Mouse (Mus musculus): Measurements from ENCODE around the gene Ccnyl1.

Gene Ccnyl1

DNA sequence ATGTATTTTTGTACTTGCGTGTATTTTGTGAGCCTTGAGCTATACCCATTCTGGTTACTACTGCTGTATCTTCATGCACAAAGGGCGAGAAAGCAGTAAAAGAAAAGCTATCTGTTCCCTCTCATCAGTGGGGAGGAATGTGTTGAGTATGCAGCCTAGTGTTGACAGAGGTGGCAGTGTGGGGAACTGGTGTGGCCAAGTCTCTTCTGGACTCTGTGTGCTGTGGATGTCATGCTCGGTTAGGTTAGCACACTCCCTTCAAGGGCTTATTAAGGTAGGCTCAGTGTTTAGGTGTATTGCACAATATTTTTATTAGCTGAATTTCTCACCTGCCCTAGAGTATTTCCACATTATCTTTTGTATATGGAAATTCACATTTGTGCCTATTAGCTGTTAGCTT, 11.5 kb downstream of the Ccnyl1 start:
- DNase-seq (ENCODE audit: low spot score) = no peak

DNA sequence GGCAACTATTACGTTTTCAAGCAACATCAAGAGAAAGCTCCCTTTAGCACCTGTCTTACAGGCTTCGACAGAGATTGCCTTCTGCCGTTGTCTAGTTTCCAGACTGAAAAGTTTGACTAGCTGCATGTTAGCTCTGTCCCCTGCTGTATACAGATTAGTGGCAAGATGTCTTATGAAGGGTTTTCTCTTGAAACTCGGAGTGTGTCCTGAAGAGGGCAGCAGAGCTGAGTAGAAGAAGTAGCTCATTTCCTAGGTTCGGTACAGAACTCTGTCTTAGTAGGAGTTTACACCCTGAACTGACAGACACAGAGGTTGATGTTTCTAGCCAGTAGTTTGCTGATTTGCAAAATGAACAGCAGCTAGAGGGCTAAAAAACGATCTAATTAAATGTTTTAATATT, 15.0 kb downstream of the Ccnyl1 start:
- peak; percentile 45 for DNase-seq (ENCODE audit: low spot score)

DNA sequence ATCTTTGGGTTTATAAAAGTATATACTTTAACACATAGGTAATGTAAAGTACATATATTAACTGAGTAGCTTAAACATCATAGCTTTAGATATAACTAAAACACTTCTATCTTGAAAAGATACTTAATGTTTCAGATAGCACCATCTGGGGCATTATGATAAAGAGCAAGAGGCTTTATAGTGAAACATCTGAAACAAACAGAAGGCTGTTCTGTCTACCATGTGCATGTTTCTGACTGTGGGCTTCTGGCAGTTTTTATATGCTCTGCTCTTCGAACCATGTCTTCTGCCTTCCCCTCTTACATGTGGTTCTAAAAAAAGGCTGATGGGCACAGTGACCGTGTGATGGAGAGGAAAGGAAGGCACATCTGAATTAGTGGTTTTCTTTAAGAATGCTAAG, 16.4 kb downstream of the Ccnyl1 start:
- DNase-seq (ENCODE audit: low spot score) = no peak

DNA sequence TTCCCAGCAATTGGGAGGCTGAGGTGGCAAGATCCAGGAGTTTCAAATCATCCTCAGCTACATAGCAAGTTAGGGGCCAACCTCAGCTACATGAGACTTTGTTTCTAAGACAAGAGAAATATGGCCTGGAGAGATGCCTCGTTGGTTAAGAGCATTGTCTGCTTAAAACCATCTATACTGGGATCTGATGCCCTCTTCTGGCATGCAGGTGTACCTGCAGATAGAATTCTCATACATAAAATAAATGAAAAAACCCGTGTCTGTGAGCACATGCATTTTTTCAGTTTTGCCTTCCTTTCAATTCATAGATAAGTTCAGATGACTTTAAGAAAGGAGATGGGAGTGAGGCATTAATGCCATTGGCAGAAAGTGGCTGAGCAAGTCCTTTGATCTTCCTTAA, 19.6 kb downstream of the Ccnyl1 start:
- DNase-seq (ENCODE audit: low spot score) = no peak

DNA sequence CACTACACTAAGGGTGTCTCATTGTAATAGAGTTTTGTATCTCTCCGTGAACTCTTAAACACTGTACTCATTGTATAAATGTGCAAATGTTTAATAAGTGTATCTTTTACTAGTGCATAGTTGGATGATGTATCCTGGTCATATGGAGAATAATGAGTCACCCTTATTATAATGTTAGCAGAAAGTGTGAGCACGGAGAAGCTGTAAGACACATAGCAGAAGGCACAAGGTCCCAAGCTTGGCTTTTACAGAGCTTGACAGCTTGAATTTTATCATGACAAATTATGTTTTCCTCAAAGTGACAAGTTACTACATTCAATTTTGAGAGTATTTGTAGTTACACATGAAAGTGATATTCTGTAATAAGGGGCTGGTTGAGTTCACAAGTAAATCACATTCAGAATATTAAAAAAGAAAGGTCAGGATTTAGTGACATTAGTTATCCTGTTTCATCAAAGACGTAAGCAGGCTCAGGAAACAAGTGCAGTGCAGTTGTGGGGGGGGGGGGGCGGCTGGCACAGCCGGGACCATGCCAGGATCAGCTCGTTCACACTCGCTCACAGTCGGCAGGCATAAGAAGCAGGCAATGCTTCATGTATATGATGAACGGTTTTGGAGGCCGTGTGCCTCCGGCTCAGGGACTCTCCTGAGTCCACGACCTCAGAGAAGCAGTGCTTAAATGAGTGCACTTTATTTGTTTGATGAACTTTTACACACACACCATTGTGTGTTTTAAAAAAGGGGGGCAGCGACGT, 21.9 kb downstream of the Ccnyl1 start:
- no peak for DNase-seq (ENCODE audit: low spot score)

DNA sequence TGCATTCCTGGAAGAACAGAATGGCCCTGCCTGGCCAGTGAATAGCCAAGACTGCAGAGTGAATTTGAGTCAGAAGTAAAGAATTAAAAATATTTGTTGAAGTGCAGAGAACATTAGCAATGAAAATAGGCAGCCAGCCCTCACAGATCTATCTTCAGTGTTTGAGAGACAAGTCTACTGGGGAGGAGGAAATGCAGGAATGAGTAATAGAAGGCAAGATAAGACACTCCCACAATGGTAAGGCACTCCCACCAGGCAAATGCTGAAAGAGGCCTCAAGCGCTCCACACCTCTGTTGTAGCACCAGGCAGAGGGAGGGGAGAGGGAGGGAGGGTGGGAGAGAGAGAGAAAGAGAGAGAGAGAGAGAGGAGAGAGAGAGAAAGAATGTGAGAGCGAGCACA, 25.2 kb downstream of the Ccnyl1 start:
- no peak for DNase-seq (ENCODE audit: low spot score)

DNA sequence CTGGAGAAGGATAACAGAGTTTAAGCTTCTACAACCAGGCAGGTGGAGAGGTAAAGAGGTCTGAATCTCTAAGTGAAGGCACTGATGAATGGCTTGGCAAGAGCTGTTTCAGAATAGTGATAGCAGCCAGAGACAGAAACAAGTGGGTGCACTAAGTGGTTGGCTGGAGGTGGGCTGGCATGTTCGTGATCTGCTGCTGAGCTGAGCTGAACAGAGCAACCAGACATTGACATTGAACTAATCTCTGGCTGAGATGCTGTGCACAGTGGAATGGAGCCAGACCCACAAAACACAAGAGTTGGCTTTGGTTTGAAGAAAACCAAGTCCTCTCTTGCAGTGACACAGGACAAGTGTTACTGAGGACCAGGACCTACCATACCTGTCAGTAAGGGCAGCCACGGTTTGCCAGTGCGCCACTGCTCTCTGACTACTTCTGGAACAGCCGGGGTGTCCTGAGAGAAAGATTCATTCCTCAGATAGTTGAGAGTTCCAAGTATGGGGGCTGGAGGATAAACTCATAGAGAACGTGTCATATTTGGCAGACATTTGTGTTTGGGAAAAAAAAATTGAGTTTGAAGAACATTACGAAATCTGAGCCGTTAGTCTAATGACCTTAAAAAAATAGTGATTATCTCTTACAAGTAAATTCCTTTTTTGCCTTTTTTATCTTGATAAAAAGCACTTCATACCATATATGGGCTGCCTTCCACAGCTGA, 26.5 kb downstream of the Ccnyl1 start:
- DNase-seq (ENCODE audit: low spot score) = no peak

GRCm38 (mm10) chr1:64717504-64717903, 27.2 kb downstream of the Ccnyl1 start:
- DNase-seq (ENCODE audit: low spot score) = no peak

- DNase-seq (ENCODE audit: low spot score) = no peak
Observed at GRCm38 (mm10) chr1:64721034-64721587, 30.9 kb downstream of the Ccnyl1 start.

- DNase-seq (ENCODE audit: low spot score) = no peak
Observed at GRCm38 (mm10) chr1:64730046-64730445, 39.8 kb downstream of the Ccnyl1 start.

GRCm38 (mm10) chr1:64731341-64732020, 41.2 kb downstream of the Ccnyl1 start:
- no peak for DNase-seq (ENCODE audit: low spot score)

DNA sequence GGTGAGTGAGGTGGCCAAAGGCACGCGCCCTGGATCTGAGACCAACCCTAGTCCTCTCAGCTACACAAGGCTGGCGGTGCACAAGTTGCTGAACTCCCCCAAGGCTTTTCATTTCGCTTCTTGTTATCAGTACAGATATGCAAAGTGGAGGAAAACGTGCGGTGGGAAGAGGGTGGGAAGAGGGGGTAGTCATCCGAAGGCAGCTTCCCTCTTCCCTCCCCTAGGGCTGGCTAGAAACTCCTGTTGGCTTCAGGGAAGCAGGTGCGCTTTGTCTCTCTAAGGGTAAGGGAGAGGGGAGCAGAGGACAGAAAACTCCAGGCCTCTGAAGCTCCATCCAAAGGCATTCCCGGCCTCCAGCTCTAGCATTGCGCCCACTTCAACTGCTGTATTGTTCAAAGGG, 41.9 kb downstream of the Ccnyl1 start:
- DNase-seq (ENCODE audit: low spot score) = no peak

DNA sequence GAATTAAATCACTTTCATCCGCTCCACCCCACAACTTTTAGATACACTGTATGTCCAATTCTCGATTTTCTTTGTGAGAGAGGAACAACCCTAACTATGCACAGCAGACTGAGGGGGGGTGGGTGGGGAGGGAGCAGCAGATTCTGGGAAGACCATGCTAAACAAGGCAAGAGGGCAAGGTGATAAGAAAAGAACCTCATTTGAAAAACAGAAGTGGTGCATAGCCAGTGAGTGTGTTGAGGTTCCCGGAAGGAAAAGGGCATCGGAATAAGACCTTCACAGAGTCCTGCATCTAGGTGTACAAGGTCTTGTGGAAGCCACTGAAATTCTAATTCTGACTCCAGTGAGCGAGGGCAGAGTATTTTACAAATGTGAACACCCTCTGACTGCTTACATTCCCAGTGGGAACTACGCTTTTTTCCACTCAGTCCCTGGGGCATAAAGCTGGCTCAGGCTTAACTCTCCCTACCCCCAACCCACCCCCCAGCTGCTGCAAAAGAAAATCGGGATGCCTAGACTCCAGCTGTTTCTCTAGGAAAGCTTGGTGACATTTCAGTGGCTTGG, 42.5 kb downstream of the Ccnyl1 start:
- no peak for DNase-seq (ENCODE audit: low spot score)

GRCm38 (mm10) chr1:64733453-64734245, 43.4 kb downstream of the Ccnyl1 start:
- no peak for DNase-seq (ENCODE audit: low spot score)

GRCm38 (mm10) chr1:64734771-64735750, 44.8 kb downstream of the Ccnyl1 start:
- no peak for DNase-seq (ENCODE audit: low spot score)

DNA sequence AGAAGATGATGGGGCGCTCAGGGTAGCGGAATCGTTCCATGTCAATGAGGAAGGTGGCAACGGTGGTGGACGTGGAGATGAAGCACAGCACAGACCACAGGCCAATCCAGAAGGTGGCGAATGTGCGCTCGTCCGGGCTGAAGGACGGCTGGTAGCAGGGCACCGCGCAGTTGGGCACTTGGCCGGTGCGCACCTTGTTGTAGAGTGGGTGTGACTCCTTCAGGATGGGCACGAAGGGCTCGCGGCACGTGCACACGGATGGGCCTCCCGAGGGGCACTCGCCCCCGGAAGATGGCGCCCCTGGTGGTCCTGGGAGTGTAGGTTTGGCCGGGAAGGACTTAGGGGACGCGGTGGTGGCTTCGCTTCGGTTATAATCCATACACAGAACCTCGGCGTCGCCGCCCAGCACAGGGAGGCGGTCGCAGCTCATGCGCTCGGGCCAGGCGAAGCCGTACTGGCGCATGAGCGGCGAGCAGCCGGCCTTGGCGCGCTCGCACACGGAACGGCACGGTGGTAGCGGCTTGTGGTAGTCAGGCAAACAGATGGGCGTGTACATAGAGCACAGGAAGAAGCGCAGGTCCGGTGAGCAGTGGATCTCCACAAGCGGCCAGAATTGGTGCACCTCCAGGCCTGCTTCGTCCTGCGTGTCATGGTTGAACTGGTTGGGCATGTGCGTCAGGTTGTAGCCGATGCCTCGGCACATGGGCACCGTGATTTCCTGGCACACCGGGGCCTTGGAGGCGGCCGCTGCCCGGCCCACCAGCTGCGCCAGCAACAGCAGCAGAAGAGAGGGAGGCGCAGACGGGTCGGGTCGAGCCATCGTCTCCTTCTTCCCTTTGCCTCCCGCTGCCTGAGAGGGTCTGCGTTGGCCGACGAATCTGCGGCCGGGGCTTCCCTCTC, 45.8 kb downstream of the Ccnyl1 start:
- no peak for DNase-seq (ENCODE audit: low spot score)

DNA sequence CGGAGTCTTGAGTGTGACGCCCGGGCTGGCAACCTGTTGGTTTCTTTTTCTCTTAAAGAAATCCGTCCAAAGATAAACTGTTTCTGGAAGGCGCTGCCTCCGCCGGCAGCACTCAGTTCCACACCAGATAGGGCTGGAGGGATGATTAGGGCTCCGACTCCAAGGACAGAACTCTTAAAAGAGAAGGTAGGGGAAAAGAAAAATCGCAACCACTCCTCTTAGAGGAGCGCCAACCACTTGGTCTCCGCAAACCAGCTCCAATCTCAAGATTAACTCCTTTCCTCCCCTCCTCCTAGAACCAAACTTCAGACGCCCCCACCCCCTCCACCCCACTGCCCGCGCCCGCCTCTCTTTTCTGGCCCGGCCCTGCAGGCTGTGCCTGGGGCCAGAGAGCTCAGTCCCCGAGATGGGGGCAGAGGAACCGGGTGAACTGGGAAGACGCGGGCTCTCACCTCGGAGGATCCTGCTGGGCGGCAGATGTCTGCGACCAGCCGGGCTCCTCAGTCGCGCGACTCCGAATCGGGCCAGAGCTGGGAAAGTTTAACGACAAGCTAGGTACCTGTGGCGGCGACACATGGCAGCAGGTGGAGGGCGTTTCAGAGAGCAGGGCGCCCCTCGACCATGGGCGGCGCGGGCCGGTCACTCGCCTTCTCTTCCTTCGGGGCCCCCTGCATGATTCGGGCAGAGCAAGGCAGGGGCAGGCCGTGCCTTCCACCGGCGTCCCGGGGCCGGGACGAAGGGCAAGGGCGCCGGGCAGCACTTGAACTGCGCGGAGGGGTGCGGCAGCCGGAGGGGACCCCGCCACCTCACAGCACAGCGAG, 46.6 kb downstream of the Ccnyl1 start:
- no peak for DNase-seq (ENCODE audit: low spot score)

DNA sequence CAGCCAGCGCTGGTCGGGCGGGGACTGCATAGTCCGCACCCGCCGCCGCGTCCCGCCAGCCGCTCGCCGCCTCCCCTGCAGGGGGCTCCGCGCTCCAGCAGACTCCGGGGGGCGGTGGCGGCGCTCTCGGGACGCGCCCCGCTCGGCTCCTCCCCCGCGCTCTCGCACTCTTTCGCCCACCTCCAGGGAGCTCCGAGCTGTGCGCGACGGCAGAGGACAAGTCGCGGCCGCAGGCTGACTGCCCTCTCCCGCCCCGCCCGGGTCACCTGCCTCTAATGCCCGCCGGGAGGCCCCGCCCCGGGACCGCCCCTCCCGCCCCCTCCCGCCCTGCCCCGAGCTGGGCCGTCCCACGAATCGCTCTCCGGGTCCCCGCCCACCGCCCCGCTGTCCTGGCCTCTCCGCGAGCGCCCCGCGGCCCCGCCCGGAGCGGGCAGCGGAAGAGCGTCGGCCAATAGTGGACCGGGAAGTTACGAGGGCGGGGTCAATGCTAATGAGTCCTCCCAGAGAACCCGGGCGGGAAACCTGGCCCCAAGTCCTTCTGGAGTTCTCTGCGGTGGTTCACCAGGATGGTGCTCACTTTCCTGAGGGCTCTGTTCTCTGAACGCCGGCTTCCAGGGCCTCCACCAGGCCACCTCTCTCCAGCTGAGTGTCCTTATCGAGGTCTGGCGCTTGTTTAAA, 47.4 kb downstream of the Ccnyl1 start, which contains the start of gene Fzd5:
Fzd5 (minus strand) TSS at position 250 of the 678 bp plus-strand sequence.
- peak; percentile 82 for DNase-seq (ENCODE audit: low spot score)
